Mouse (Mus musculus): Measurements from ENCODE around the gene Dao.
A peak's percentile ranks its signal among the peaks of the same experiment; 100 is the strongest.

DNA sequence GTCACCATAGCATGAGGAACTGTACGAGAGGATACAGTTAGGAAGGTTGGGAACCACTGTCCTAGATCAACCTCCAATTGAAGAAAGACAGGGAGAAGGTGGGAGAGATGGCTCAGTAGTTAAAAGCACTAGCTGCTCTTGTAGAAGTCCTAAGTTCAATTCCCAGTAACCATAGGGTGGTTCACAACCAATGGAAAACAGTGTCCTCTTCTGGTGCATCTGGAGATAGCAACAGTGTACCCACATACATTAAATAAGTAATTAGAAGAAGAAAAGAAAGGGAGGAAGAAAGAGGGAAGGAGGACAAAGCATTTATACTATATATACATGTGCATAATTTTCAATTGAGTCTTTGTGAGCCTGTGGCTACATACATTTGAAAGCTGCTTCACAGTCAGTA, 41.6 kb downstream of the Dao start:
- TF ChIP-seq CTCF (IDR thresholded peaks at IDR 0.05; ENCODE audit: low read depth) (peak; percentile 64), EP300 (IDR thresholded peaks at IDR 0.05; ENCODE audit: low read depth) (no peak)

All from heart, postnatal 0 days (tissue).